Mouse (Mus musculus) lung, adult 2 months (tissue): ENCODE measurements around the gene Podnl1.

Source experiments
- CTCF ChIP-seq: fragments of 200-500 bp; IDR thresholded peaks from 2 replicates; pipeline ENCODE4 v1.5.1; 2011; ENCODE audit warnings: mild to moderate bottlenecking, low read length, control low read depth; ENCODE audit not compliant: insufficient read depth
- POLR2A ChIP-seq: fragments of 200-500 bp; IDR thresholded peaks from 2 replicates; pipeline ENCODE4 v1.6.1; 2011; ENCODE audit warnings: low read depth, mild to moderate bottlenecking, control low read depth, low read length, borderline replicate concordance; ENCODE audit errors: extremely low read depth

GRCm38 (mm10) chr8:84132225-84132624 lies 6.4 kb downstream of the Podnl1 start:
- TF ChIP-seq CTCF (no peak), POLR2A (no peak)
